Comparison of ENCODE assay signal across 9 mouse cellular contexts in the genomic region with DNA sequence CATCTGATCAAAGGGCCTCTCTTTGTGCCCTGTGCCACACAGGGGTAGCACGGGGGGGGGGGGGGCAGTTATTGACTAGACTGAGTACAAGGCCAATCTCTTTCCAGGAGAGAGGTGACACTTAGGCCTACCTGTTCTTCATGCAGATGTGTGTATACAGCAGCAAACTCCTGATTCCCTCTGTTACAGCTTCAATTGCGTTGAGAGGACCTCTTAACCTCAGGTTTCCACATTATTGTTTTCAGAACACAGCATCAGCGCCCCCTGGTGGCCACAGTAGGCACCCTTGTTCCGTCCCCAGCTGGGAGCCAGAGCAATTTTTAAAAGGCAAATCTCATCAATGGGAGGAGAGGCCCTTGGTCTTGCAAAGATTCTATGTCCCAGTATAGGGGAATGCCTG. TPM values are rescaled to one million over a fixed set of nuclear protein-coding genes. Genes with fewer than 3 reads are reported as not detected.
DNase-seq lines count a peak whose midpoint lies in the region; ATAC-seq and TF ChIP-seq lines count a peak whose summit lies in the region.
"Had no signal": no experiment of that assay in that cellular context is flagged by ENCODE, and none has a peak within 500 bp of the region (broad histone marks: within the 10 kb centered on the region; RNA-seq: fewer than 3 reads in every experiment).

No protein-coding gene starts in this region.

- WGBS in hindbrain, embryonic 16.5 days: 1% methylated on average over 3 of the region's 4 CpGs

- peak; percentile 68 for DNase-seq in MEL (ENCODE audit: low read depth, low spot score)
- peak; percentile 80 to 91 for DNase-seq in cerebellum, adult 18-20 months
- peak; percentile 69 for DNase-seq in forelimb bud, embryonic 11.5 days (ENCODE audit: low read depth, low spot score)
- DNase-seq in left cerebral cortex, adult 11 months (ENCODE audit: low spot score): peak; percentile 48
- peak; percentile 58 to 79 for DNase-seq in right cerebral cortex, postnatal 10 days (ENCODE audit: low spot score in 2 of 2)
- DNase-seq in urinary bladder, postnatal 10 days (ENCODE audit: low spot score): peak; percentile 38

- ATAC-seq in hindbrain, embryonic 16.5 days: peak; percentile 69
- peak; percentile 72 for ATAC-seq in megakaryocyte progenitor cell, adult 5-6 weeks (replicated peaks; ENCODE audit: poor library complexity)

- H3K4me3 ChIP-seq in MEL (ENCODE audit: control insufficient read depth in 1 of 2, insufficient read depth in 1 of 2, low read depth in 2 of 2, low read length in 2 of 2): no peak overlapping the region
- no peak overlapping the region for H3K4me3 ChIP-seq in hindbrain, embryonic 16.5 days (ENCODE audit: low read length)
- H3K4me3 ChIP-seq: heart, embryonic 15.5 days had no signal

- no peaks in the 10 kb centered on the region for H3K4me1 ChIP-seq in MEL (ENCODE audit: control insufficient read depth in 1 of 2, insufficient read depth in 2 of 2, low read length in 2 of 2)
- no peaks in the 10 kb centered on the region for H3K4me1 ChIP-seq in hindbrain, embryonic 16.5 days (ENCODE audit: control insufficient read depth, insufficient read depth, low read depth, low read length)
- H3K4me1 ChIP-seq: heart, embryonic 15.5 days had no signal

- no peak overlapping the region for H3K27ac ChIP-seq in MEL (ENCODE audit: control insufficient read depth, low read depth, low read length)
- H3K27ac ChIP-seq in hindbrain, embryonic 16.5 days (ENCODE audit: low read depth, low read length): no peak overlapping the region
- H3K27ac ChIP-seq: heart, embryonic 15.5 days had no signal

- no peaks in the 10 kb centered on the region for H3K9me3 ChIP-seq in MEL (replicated peaks; ENCODE audit: insufficient read depth, low read length)
- H3K9me3 ChIP-seq in hindbrain, embryonic 16.5 days (ENCODE audit: control insufficient read depth, low read length): no peaks in the 10 kb centered on the region
- H3K9me3 ChIP-seq: heart, embryonic 15.5 days had no signal

- H3K9ac ChIP-seq in MEL (ENCODE audit: control insufficient read depth, low read depth, low read length, poor library complexity, severe bottlenecking): no peak overlapping the region
- H3K9ac ChIP-seq in hindbrain, embryonic 16.5 days (ENCODE audit: low read depth, low read length): no peak overlapping the region
- H3K9ac ChIP-seq: heart, embryonic 15.5 days had no signal

- TF ChIP-seq EP300 in MEL (IDR thresholded peaks at IDR 0.05; ENCODE audit: low read depth in 1 of 2, low read length in 2 of 2): no peak

- no peak overlapping the region for H3K4me2 ChIP-seq in hindbrain, embryonic 16.5 days (ENCODE audit: low read length)
- H3K4me2 ChIP-seq: heart, embryonic 15.5 days had no signal

- TF ChIP-seq RAD21 in MEL (IDR thresholded peaks at IDR 0.05; ENCODE audit: low read depth, low read length): peak; percentile 85

- no peak for TF ChIP-seq POLR2A in MEL (IDR thresholded peaks at IDR 0.05; ENCODE audit: control insufficient read depth in 1 of 2, insufficient read depth in 1 of 2, low read depth in 1 of 2, low read length in 2 of 2, poor library complexity in 1 of 2)

- H3K79me2 ChIP-seq in MEL (ENCODE audit: control insufficient read depth, insufficient read depth, low read length, poor library complexity): no peaks in the 10 kb centered on the region

- peak; percentile 73 to 93 (median 91) for TF ChIP-seq CTCF in MEL (IDR thresholded peaks at IDR 0.05 in 2 of 3, conservative IDR thresholded peaks at IDR 0.05 in 1 of 3; ENCODE audit: control insufficient read depth in 1 of 3, insufficient read depth in 1 of 3, low read depth in 2 of 3, low read length in 3 of 3, poor library complexity in 1 of 3, severe bottlenecking in 1 of 3)

- no peaks in the 10 kb centered on the region for H3K36me3 ChIP-seq in MEL (ENCODE audit: control insufficient read depth in 1 of 2, insufficient read depth in 2 of 2, low read length in 2 of 2)
- H3K36me3 ChIP-seq in hindbrain, embryonic 16.5 days (ENCODE audit: control insufficient read depth, insufficient read depth, low read length): no peaks in the 10 kb centered on the region
- H3K36me3 ChIP-seq: heart, embryonic 15.5 days had no signal

- no peaks in the 10 kb centered on the region; a peak in 1 of 4 replicates for H3K27me3 ChIP-seq in MEL (ENCODE audit: control insufficient read depth in 1 of 2, insufficient read depth in 2 of 2, low read length in 2 of 2)
- H3K27me3 ChIP-seq in hindbrain, embryonic 16.5 days (replicated peaks; ENCODE audit: control insufficient read depth, insufficient read depth, low read length): no peaks in the 10 kb centered on the region

TF ChIP-seq in MEL, 35 proteins besides CTCF, POLR2A, EP300 and RAD21:
- TF ChIP-seq SMC3 (IDR thresholded peaks at IDR 0.05; ENCODE audit: low read depth, low read length) (peak; percentile 96), ZC3H11A (IDR thresholded peaks at IDR 0.05; ENCODE audit: low read depth, low read length) (peak; percentile 78), ETS1 (IDR thresholded peaks at IDR 0.05; ENCODE audit: low read depth, low read length) (no peak)

RNA-seq across cellular contexts. Expression of gene Insig1, which starts 22.7 kb away (rescaled TPM):
- 71.4 and 73.2 TPM in 2 replicates for total RNA-seq in MEL (2012; rRNA removed)
- polyA plus RNA-seq in MEL (2012; ENCODE audit: insufficient read depth in 1 of 2, insufficient read length in 2 of 2, low read depth in 1 of 2, low replicate concordance in 2 of 2, missing spikeins in 1 of 2): 10 to 100 TPM in 1 of 2 experiments, not detected in 1; 61.3 TPM
- polyA plus RNA-seq in hindbrain, embryonic 16.5 days (2015; fragmentation: Nextera tagmentation; extraction: Ambion mirVana): 76.9 and 79.5 TPM in 2 replicates
- total RNA-seq in megakaryocyte progenitor cell, adult 5-6 weeks (2015): 16.5 and 19.3 TPM in 2 replicates
- 20.2 and 27.8 TPM in 2 replicates for total RNA-seq in megakaryocyte progenitor cell, adult 5-6 weeks (2017)
